Mouse (Mus musculus) lung, postnatal 0 days (tissue): ENCODE results near the gene Ddr1. TPM values are rescaled to one million over a fixed set of nuclear protein-coding genes. Genes with fewer than 3 reads are reported as not detected.

ENCODE experiments used
- ATAC-seq: fragments of 200-750 bp; cut with Nextera tagmentation; 2 replicates; pipeline ENCODE4 v1.8.0; 2017; ENCODE audit warnings: moderate library complexity
- DNase-seq: peaks from one replicate; pipeline ENCODE4 v3.0.0-alpha.2; 2016; ENCODE audit warnings: low spot score
- H3K27ac ChIP-seq: fragments of 300-500 bp; sonication (generic); 2 replicates; pipeline ENCODE4 v1.5.1; 2014; ENCODE audit warnings: antibody characterized with exemption, mild to moderate bottlenecking, low read length, mixed read lengths
- H3K27me3 ChIP-seq: fragments of 300-500 bp; sonication (generic); replicated peaks from 2 replicates; pipeline ENCODE4 v1.6.1; 2014; ENCODE audit warnings: low read length, mixed read lengths; ENCODE audit not compliant: insufficient read depth
- H3K36me3 ChIP-seq: fragments of 300-500 bp; sonication (generic); 2 replicates; pipeline ENCODE4 v1.6.1; 2014; ENCODE audit warnings: low read length, mixed read lengths; ENCODE audit not compliant: insufficient read depth
- H3K4me1 ChIP-seq: fragments of 300-500 bp; sonication (generic); 2 replicates; pipeline ENCODE4 v1.6.1; 2014; ENCODE audit warnings: antibody characterized with exemption, low read depth, low read length, mixed read lengths; ENCODE audit not compliant: insufficient read depth
- H3K4me2 ChIP-seq: fragments of 300-500 bp; sonication (generic); replicated peaks from 2 replicates; pipeline ENCODE4 v1.6.1; 2014; ENCODE audit warnings: low read depth, mild to moderate bottlenecking, low read length, moderate library complexity, mixed read lengths
- H3K4me3 ChIP-seq: fragments of 300-500 bp; sonication (generic); 2 replicates; pipeline ENCODE4 v1.5.1; 2014; ENCODE audit warnings: low read depth, low read length
- H3K9ac ChIP-seq: fragments of 300-500 bp; sonication (generic); replicated peaks from 2 replicates; pipeline ENCODE4 v1.6.1; 2014; ENCODE audit warnings: low read depth, mild to moderate bottlenecking
- H3K9me3 ChIP-seq: fragments of 300-500 bp; sonication (generic); 2 replicates; pipeline ENCODE4 v1.6.1; 2016; ENCODE audit warnings: low read length, mixed read lengths
- CTCF ChIP-seq: IDR thresholded peaks from 2 replicates; pipeline ENCODE4 v1.5.1; 2016; ENCODE audit warnings: antibody characterized with exemption, mild to moderate bottlenecking
- EP300 ChIP-seq: IDR thresholded peaks from 2 replicates; pipeline ENCODE4 v1.6.1; 2016; ENCODE audit warnings: antibody characterized with exemption, mild to moderate bottlenecking, control low read depth
- WGBS: fragments of 180-500 bp; shearing (Covaris S2); extraction: QIAGEN DNeasy Blood & Tissue Kit; methylation state at CpG from one replicate; pipeline ENCODE4 v1.1.7; 2014; 5-methylcytosine and 5-hydroxymethylcytosine counted together
- polyA plus RNA-seq: library from polyadenylated mRNA; unstranded; fragments of >200 nt; fragmentation: Nextera tagmentation; extraction: Ambion mirVana; gene quantifications from 2 replicates; pipeline ENCODE4 v1.2.1, GENCODE M21; 2015

The Ddr1 gene
- polyA plus RNA-seq, 1 experiment from 2014 or later = 64.2 TPM

DNA sequence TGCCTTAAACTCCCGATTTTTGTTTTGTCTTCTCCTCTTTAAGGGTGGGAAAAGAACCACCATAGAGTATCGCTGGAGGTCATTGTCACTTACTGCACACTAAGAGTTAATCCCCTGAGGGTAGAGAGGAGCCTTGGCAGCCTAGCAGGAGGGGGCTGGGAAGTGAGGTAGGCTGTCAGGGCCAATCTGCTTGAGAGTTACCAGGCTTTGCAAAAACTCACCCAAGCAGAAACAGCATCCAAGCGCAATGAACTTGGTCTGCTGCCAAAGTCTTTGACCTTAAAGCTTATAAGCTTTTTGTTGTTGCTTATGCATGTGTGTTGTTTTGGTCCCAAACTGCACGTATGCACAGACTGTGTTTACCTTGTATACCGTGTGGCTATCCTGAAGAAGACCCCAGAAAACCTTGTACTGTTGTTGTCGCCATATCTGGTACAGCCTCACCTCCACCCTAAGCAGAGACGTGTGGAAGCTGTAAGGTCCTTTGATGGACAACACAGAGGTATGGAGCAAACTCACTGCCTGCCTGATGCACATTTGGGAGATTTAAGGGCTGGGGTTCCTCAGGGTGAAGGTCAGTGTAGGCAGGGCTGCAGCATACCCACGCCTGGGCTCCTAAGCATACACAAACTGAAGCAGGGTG lies 6.4 kb upstream of the Ddr1 start:
- no peaks in the 10 kb centered on the region for H3K27me3 ChIP-seq
- H3K4me1 ChIP-seq = no peaks in the 10 kb centered on the region
- TF ChIP-seq CTCF (no peak), EP300 (no peak)
- ATAC-seq = no peak
- H3K9ac ChIP-seq = no peak overlapping the region
- no peak overlapping the region for H3K4me3 ChIP-seq
- no peak for DNase-seq
- no peak overlapping the region for H3K27ac ChIP-seq
- 42% methylated on average over 8 of the region's 8 CpGs for WGBS
- no peaks in the 10 kb centered on the region for H3K9me3 ChIP-seq
- no peaks in the 10 kb centered on the region for H3K36me3 ChIP-seq
- no peak overlapping the region for H3K4me2 ChIP-seq

DNA sequence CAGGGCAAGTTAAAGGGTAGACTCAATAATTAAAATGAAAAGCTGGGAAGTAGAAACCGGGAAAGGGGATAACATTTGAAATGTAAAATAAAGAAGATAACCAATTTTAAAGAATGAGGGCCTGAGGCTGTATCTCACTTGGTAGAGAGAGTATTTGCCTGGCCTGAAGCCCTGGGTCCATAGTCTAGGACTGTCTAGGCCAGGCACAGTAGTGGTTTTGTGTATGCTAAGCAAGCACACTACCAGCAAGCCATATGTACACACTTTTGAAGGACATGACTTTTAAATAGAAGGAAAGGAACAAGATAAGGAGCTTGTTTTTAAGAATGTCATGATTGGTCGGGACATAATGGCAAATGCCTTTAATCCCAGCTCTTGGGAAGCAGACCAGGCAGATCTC lies 4.2 kb upstream of the Ddr1 start:
- Histone ChIP-seq H3K9me3 (no peaks in the 10 kb centered on the region), H3K27me3 (no peaks in the 10 kb centered on the region), H3K9ac (no peak overlapping the region), H3K4me3 (no peak overlapping the region), H3K36me3 (no peaks in the 10 kb centered on the region), H3K27ac (no peak overlapping the region), H3K4me1 (peaks cover 14% of the 10 kb centered on the region; the same call in 1 of the 2 replicates), H3K4me2 (no peak overlapping the region)
- ATAC-seq (no peak; the same call in 1 of the 2 replicates), DNase-seq (no peak)
- TF ChIP-seq CTCF (no peak), EP300 (no peak)
- WGBS = 48% methylated on average over 2 of the region's 2 CpGs

DNA sequence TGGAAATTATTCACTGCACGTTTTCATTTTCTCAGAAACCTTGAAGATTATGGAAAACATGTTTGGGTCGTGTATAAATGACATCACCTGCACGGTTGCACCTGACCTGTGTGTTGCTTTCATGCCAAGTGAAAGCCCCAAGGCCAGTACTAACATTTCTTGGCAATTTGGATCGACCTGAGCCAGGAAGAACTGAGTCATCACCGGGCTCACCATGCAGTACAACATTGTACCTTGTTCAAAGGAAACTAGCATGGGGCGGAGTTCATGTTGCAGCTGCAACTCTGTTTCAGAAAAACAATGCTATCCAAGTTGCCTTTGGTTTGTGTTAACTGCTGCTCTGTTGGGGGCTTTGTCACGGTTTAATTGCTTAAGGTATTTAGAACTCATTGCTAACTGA lies 3.5 kb upstream of the Ddr1 start:
- 63% methylated on average over 7 of the region's 7 CpGs for WGBS
- no peak overlapping the region for H3K4me2 ChIP-seq
- peaks cover 14% of the 10 kb centered on the region; the same call in 1 of the 2 replicates for H3K4me1 ChIP-seq
- H3K4me3 ChIP-seq = no peak overlapping the region
- H3K36me3 ChIP-seq = no peaks in the 10 kb centered on the region
- TF ChIP-seq EP300 (no peak), CTCF (no peak)
- no peaks in the 10 kb centered on the region for H3K27me3 ChIP-seq
- no peak overlapping the region for H3K27ac ChIP-seq
- H3K9ac ChIP-seq = no peak overlapping the region
- no peaks in the 10 kb centered on the region for H3K9me3 ChIP-seq
- ATAC-seq (no peak), DNase-seq (no peak)

DNA sequence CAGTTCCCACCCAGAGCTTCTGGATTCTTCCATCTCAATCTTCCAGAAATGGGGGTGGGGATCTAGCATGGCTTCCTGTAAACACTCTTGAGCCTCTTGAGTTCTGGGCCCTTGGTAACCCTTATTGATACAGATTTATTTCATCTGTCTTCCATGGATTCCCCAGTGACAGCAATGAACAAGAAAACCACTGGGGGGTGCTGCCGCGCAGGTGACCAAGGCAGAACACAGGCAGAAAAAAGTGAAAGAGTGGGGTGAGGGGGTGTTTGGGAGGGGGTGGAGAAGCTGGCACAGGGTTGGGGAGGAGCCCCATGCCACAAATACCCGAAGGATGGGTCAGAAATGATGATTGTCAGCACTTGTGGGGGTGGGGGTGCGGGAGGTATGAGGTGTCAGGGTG lies 1.4 kb upstream of the Ddr1 start:
- 36% methylated on average over 4 of the region's 4 CpGs for WGBS
- TF ChIP-seq CTCF = peak; percentile 72
- no peak for TF ChIP-seq EP300
- no peak overlapping the region for H3K9ac ChIP-seq
- no peaks in the 10 kb centered on the region for H3K9me3 ChIP-seq
- H3K4me2 ChIP-seq = no peak overlapping the region
- H3K4me3 ChIP-seq = no peak overlapping the region
- H3K27me3 ChIP-seq = no peaks in the 10 kb centered on the region
- H3K27ac ChIP-seq = no peak overlapping the region
- peak; percentile 54 for DNase-seq
- H3K36me3 ChIP-seq = no peaks in the 10 kb centered on the region
- H3K4me1 ChIP-seq = peaks cover 20% of the 10 kb centered on the region; the same call in 1 of the 2 replicates
- no peak for ATAC-seq

DNA sequence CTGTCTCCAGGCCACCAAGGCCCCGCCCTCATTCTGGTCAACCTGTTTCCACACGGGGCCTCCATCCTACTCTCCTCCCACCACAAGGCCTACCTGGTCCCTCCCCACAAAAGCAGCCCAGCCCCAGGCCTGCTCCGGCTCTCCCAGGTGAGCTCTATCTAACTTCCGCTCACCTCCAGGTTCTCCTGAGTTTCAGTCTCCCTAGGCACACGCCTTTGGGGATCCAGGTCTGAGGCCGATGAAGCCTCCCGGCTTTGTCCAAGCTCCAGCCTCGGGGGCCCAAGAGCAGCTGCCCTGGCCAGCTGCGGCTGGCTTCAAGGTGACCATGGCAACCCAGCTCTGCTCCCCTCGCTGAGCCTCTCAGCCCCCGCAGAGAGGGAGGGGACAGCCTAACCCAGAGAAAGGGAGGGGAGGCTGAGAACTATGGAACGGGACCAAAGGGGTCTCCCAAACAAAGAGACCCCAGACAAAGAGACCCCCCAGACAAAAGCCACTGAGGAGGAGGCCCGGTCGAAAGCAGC lies 610 bp downstream of the Ddr1 start:
- H3K4me1 ChIP-seq = peaks cover 20% of the 10 kb centered on the region; the same call in 1 of the 2 replicates
- ATAC-seq = no peak
- no peak for TF ChIP-seq EP300
- no peak for TF ChIP-seq CTCF
- H3K4me2 ChIP-seq = peak overlapping the region; percentile 37
- WGBS = 5% methylated on average over 13 of the region's 14 CpGs
- no peaks in the 10 kb centered on the region for H3K27me3 ChIP-seq
- H3K27ac ChIP-seq = peak overlapping the region; percentile 28; the same call in 1 of the 2 replicates
- H3K4me3 ChIP-seq = no peak overlapping the region
- DNase-seq = no peak
- H3K36me3 ChIP-seq = no peaks in the 10 kb centered on the region
- H3K9ac ChIP-seq = no peak overlapping the region
- no peaks in the 10 kb centered on the region for H3K9me3 ChIP-seq

DNA sequence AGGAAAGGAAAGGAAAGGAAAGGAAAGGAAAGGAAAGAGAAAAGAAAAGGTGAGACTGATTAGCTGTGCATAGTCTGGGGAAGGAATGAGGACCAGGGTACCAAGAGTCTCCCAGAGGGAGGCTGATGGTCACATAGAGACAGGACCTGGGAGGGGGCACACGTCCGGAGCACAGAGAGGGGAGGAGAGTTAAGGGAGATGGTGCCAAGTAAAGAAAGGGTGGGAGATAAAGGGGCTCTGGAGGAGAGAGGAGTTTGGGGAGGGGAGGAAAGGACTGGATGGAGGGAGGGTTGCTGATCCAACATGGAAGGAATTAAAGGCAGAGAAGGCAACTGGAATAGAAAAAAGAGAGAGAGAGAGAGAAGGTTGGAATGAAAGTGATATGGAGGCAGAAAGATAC lies 1.4 kb downstream of the Ddr1 start:
- no peak for DNase-seq

More for the DNA sequence above, 1.4 kb downstream of the Ddr1 start:
- H3K27me3 ChIP-seq = no peaks in the 10 kb centered on the region
- ATAC-seq = no peak
- WGBS = 26% methylated on average over 2 of the region's 2 CpGs
- H3K4me1 ChIP-seq = peaks cover 20% of the 10 kb centered on the region; the same call in 1 of the 2 replicates
- H3K36me3 ChIP-seq = no peaks in the 10 kb centered on the region
- H3K9me3 ChIP-seq = no peaks in the 10 kb centered on the region
- H3K27ac ChIP-seq = 0 out of 2 replicates have a peak overlapping the region, but pooled peaks have one; percentile 96
- H3K4me2 ChIP-seq = no peak overlapping the region
- TF ChIP-seq CTCF (no peak), EP300 (no peak)
- no peak overlapping the region for H3K9ac ChIP-seq
- H3K4me3 ChIP-seq = no peak overlapping the region
